Mouse (Mus musculus) brain, embryonic 14.5 days (tissue): ENCODE data around the gene Ctdsp1.

Experiments used
- CTCF ChIP-seq: fragments of 200-500 bp; IDR thresholded peaks from 2 replicates; pipeline ENCODE4 v1.5.1; 2012; ENCODE audit warnings: inconsistent platforms, mild to moderate bottlenecking, moderate library complexity, borderline replicate concordance; ENCODE audit not compliant: insufficient read depth, insufficient read length; ENCODE audit errors: extremely low read depth
- POLR2A ChIP-seq: fragments of 200-500 bp; IDR thresholded peaks from 2 replicates; pipeline ENCODE4 v1.6.1; 2012; ENCODE audit warnings: mild to moderate bottlenecking, inconsistent platforms, borderline replicate concordance; ENCODE audit not compliant: poor library complexity, insufficient read depth, insufficient read length, severe bottlenecking; ENCODE audit errors: extremely low read depth

DNA sequence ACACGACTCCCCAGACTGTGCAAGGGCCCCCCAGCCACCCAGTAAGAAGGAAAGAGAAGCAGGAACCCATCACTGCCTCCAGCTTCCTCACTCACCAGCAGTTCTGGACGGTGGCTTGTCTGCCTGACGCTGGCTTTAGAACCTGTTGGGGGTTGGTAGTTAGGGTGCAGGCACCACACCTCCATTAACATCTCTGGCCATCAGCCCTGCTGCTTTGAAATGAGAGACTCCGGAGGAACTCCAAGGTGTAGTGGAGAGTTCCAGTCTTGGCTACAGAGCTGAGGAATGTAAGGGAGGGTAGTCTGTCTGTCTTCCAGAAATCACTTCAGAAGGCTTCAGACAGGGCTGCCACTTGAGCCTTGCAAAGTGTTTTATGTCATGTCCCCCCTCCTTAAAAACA, 21.3 kb upstream of the Ctdsp1 start:
- TF ChIP-seq CTCF (no peak), POLR2A (no peak)
